ENCODE assay signal across 8 mouse cellular contexts in genomic region chr17:72918571-72919541, GRCm38 (mm10). TPM values are rescaled to one million over a fixed set of nuclear protein-coding genes. Genes with fewer than 3 reads are reported as not detected.
DNase-seq lines count a peak whose midpoint lies in the region; ATAC-seq and TF ChIP-seq lines count a peak whose summit lies in the region.

No protein-coding gene starts in this region.

- WGBS in kidney, adult 2 months = 2% methylated on average over 54 of the region's 54 CpGs
- under 1% methylated on average over 51 of the region's 54 CpGs for WGBS in liver, postnatal 0 days (ENCODE audit: insufficient replicate concordance)
- WGBS in thymus, adult 2 months = under 1% methylated on average over 54 of the region's 54 CpGs

- peak; percentile 87 for DNase-seq in A20 (ENCODE audit: low read depth, low spot score)
- DNase-seq in embryo, embryonic 11 days = peak; percentile 78
- peak; percentile 62 to 74 for DNase-seq in heart, adult 9 months (ENCODE audit: low spot score in 2 of 2)
- DNase-seq in kidney, adult 2 months = peak; percentile 43
- peak; percentile 46 for DNase-seq in liver, postnatal 0 days
- DNase-seq in neural tube, embryonic 10.5 days (ENCODE audit: extremely low spot score, low spot score) = peak; percentile 77
- peak; percentile 85 for DNase-seq in thymus, adult 2 months

- TF ChIP-seq CTCF in kidney, adult 2 months (conservative IDR thresholded peaks at IDR 0.05; ENCODE audit: insufficient read depth, insufficient read length, low read depth, low read length) = no peak
- TF ChIP-seq CTCF in liver, postnatal 0 days (IDR thresholded peaks at IDR 0.05; ENCODE audit: low read depth) = 0 out of 2 replicates have a peak, but pooled peaks have one; percentile 11
- TF ChIP-seq CTCF in thymus, adult 2 months (IDR thresholded peaks at IDR 0.05; ENCODE audit: borderline replicate concordance, control insufficient read depth, extremely low read depth, insufficient read depth, low read length, poor library complexity) = peak; percentile 43; the same call in 1 of the 2 replicates

- no peaks in the 10 kb centered on the region; the same call in 1 of the 2 replicates for H3K36me3 ChIP-seq in kidney, adult 2 months (ENCODE audit: control insufficient read depth, insufficient read depth, low read length)
- H3K36me3 ChIP-seq in liver, postnatal 0 days (replicated peaks; ENCODE audit: insufficient read depth, low read length) = no peaks in the 10 kb centered on the region
- peaks cover 29% of the 10 kb centered on the region for H3K36me3 ChIP-seq in thymus, adult 2 months (ENCODE audit: control insufficient read depth, insufficient read depth, low read length)

- peak overlapping the region; percentile 58 for H3K27ac ChIP-seq in kidney, adult 2 months (ENCODE audit: insufficient read depth, low read depth, low read length)
- H3K27ac ChIP-seq in liver, postnatal 0 days (ENCODE audit: low read depth) = peak overlapping the region; percentile 75
- H3K27ac ChIP-seq in thymus, adult 2 months (ENCODE audit: control insufficient read depth, insufficient read depth, low read length) = peak overlapping the region; percentile 97

- TF ChIP-seq POLR2A in kidney, adult 2 months (IDR thresholded peaks at IDR 0.05; ENCODE audit: low read depth, low read length) = no peak
- peak; percentile 62 for TF ChIP-seq POLR2A in thymus, adult 2 months (IDR thresholded peaks at IDR 0.05; ENCODE audit: control insufficient read depth, extremely low read depth, insufficient read depth, low read length, poor library complexity)

- no peaks in the 10 kb centered on the region for H3K27me3 ChIP-seq in kidney, adult 2 months (replicated peaks; ENCODE audit: control insufficient read depth, insufficient read depth, low read length)
- peaks cover 18% of the 10 kb centered on the region for H3K27me3 ChIP-seq in liver, postnatal 0 days (ENCODE audit: insufficient read depth, low read length)
- no peaks in the 10 kb centered on the region for H3K27me3 ChIP-seq in thymus, adult 2 months (ENCODE audit: control insufficient read depth, insufficient read depth, low read length)

- H3K4me1 ChIP-seq in kidney, adult 2 months (ENCODE audit: control insufficient read depth, insufficient read depth, low read length) = peaks cover 3% of the 10 kb centered on the region; the same call in 1 of the 2 replicates
- H3K4me1 ChIP-seq in liver, postnatal 0 days (ENCODE audit: insufficient read depth) = peaks cover 3% of the 10 kb centered on the region
- H3K4me1 ChIP-seq in thymus, adult 2 months (replicated peaks; ENCODE audit: control insufficient read depth, insufficient read depth, low read length) = peaks cover 40% of the 10 kb centered on the region

- peak overlapping the region; percentile 82 for H3K4me3 ChIP-seq in kidney, adult 2 months (ENCODE audit: insufficient read depth, low read depth, low read length)
- H3K4me3 ChIP-seq in liver, postnatal 0 days (ENCODE audit: low read depth, low read length) = peak overlapping the region; percentile 62
- H3K4me3 ChIP-seq in thymus, adult 2 months (ENCODE audit: control insufficient read depth, insufficient read depth, low read length) = peak overlapping the region; percentile 97

- peak overlapping the region; percentile 71 for H3K9ac ChIP-seq in liver, postnatal 0 days (replicated peaks)

- ATAC-seq in activated CD4-positive, CD25-positive, alpha-beta regulatory T cell, adult 4 months = peak; percentile 58
- peak; percentile 42 for ATAC-seq in liver, postnatal 0 days

- H3K9me3 ChIP-seq in liver, postnatal 0 days (ENCODE audit: low read length) = no peaks in the 10 kb centered on the region

- H3K4me2 ChIP-seq in liver, postnatal 0 days (ENCODE audit: low read depth, low read length) = peak overlapping the region; percentile 75

- no peak for TF ChIP-seq EP300 in liver, postnatal 0 days (IDR thresholded peaks at IDR 0.05; ENCODE audit: low read depth)

RNA-seq across cellular contexts. Expression of gene Lbh, which starts 0.8 kb away (rescaled TPM):
- 10 to 100 TPM; 24.2 to 29.3 TPM for polyA plus RNA-seq in activated CD4-positive, CD25-positive, alpha-beta regulatory T cell, adult 4 months (2017; shearing (Covaris generic))
- polyA plus RNA-seq in kidney, adult 2 months (2012; rRNA removed) = 58.9 and 66.4 TPM in 2 replicates
- 0.79 and 0.94 TPM in 2 replicates for polyA plus RNA-seq in liver, postnatal 0 days (2015; fragmentation: Nextera tagmentation; extraction: Ambion mirVana)
- polyA plus RNA-seq in thymus, adult 2 months (2012; rRNA removed) = 197 and 216 TPM in 2 replicates

Comparison
In these comparisons a context has a peak if more than half of its experiments do, and no peak if none do; other contexts are left out.
1. Peak in every context shown above with its lines: DNase-seq, ATAC-seq, H3K4me3 ChIP-seq and H3K27ac ChIP-seq.
2. RNA of gene Lbh, which starts 0.8 kb away (polyA plus RNA-seq): 197 to 216 TPM in thymus, adult 2 months, 58.9 to 66.4 TPM in kidney, adult 2 months and 24.2 to 29.3 TPM in activated CD4-positive, CD25-positive, alpha-beta regulatory T cell, adult 4 months; 0.79 to 0.94 TPM in liver, postnatal 0 days; every median in the first group is over 10 times any median in the second.